Comparison of ENCODE assay signal across 21 mouse cellular contexts in genomic region chr7:66142514-66142913, GRCm38 (mm10). TPM values are rescaled to one million over a fixed set of nuclear protein-coding genes. Genes with fewer than 3 reads are reported as not detected.
DNase-seq lines count a peak whose midpoint lies in the region; ATAC-seq and TF ChIP-seq lines count a peak whose summit lies in the region.
"Had no signal": no experiment of that assay in that cellular context is flagged by ENCODE, and none has a peak within 500 bp of the region (broad histone marks: within the 10 kb centered on the region; RNA-seq: fewer than 3 reads in every experiment).

No protein-coding gene starts in this region.

- no peak for TF ChIP-seq CTCF in hindbrain, postnatal 0 days (IDR thresholded peaks at IDR 0.05; ENCODE audit: low read depth)

- no peaks in the 10 kb centered on the region for H3K27me3 ChIP-seq in hindbrain, embryonic 13.5 days
- H3K27me3 ChIP-seq in hindbrain, embryonic 12.5 days, result no peaks in the 10 kb centered on the region
- H3K27me3 ChIP-seq in hindbrain, embryonic 16.5 days (replicated peaks; ENCODE audit: control insufficient read depth, insufficient read depth, low read length), result no peaks in the 10 kb centered on the region
- H3K27me3 ChIP-seq in hindbrain, postnatal 0 days (ENCODE audit: insufficient read depth, low read length), result no peaks in the 10 kb centered on the region
- H3K27me3 ChIP-seq in midbrain, embryonic 16.5 days (ENCODE audit: control insufficient read depth, insufficient read depth, low read depth, low read length), result no peaks in the 10 kb centered on the region
- H3K27me3 ChIP-seq: embryonic facial prominence, embryonic 15.5 days; heart, embryonic 15.5 days; intestine, embryonic 15.5 days had no signal

- H3K9me3 ChIP-seq in hindbrain, embryonic 13.5 days, result no peaks in the 10 kb centered on the region
- no peaks in the 10 kb centered on the region for H3K9me3 ChIP-seq in hindbrain, embryonic 12.5 days (replicated peaks)
- H3K9me3 ChIP-seq in hindbrain, embryonic 16.5 days (ENCODE audit: control insufficient read depth, low read length), result no peaks in the 10 kb centered on the region
- no peaks in the 10 kb centered on the region for H3K9me3 ChIP-seq in hindbrain, postnatal 0 days (ENCODE audit: low read length)
- no peaks in the 10 kb centered on the region for H3K9me3 ChIP-seq in midbrain, embryonic 16.5 days (replicated peaks; ENCODE audit: control insufficient read depth, low read length, poor library complexity, severe bottlenecking)
- H3K9me3 ChIP-seq: embryonic facial prominence, embryonic 15.5 days; heart, embryonic 15.5 days; intestine, embryonic 15.5 days had no signal

- H3K4me2 ChIP-seq in hindbrain, embryonic 13.5 days, result no peak overlapping the region
- no peak overlapping the region for H3K4me2 ChIP-seq in hindbrain, embryonic 12.5 days (replicated peaks)
- no peak overlapping the region for H3K4me2 ChIP-seq in hindbrain, embryonic 16.5 days (ENCODE audit: low read length)
- H3K4me2 ChIP-seq in hindbrain, postnatal 0 days (ENCODE audit: low read depth, low read length), result no peak overlapping the region
- no peak overlapping the region for H3K4me2 ChIP-seq in midbrain, embryonic 16.5 days (ENCODE audit: low read length)
- H3K4me2 ChIP-seq: embryonic facial prominence, embryonic 15.5 days; heart, embryonic 11.5 days; heart, embryonic 15.5 days; intestine, embryonic 15.5 days had no signal

- H3K4me3 ChIP-seq in hindbrain, embryonic 13.5 days, result no peak overlapping the region
- H3K4me3 ChIP-seq in hindbrain, embryonic 12.5 days, result no peak overlapping the region
- no peak overlapping the region for H3K4me3 ChIP-seq in hindbrain, embryonic 16.5 days (ENCODE audit: low read length)
- H3K4me3 ChIP-seq in hindbrain, postnatal 0 days (ENCODE audit: low read length), result no peak overlapping the region
- H3K4me3 ChIP-seq in midbrain, embryonic 16.5 days (ENCODE audit: low read depth, low read length), result no peak overlapping the region
- H3K4me3 ChIP-seq: embryonic facial prominence, embryonic 15.5 days; erythroblast, embryonic 14.5 days; gastrocnemius, adult 2 months; heart, embryonic 15.5 days; intestine, embryonic 15.5 days had no signal

- WGBS in hindbrain, embryonic 13.5 days, result 82% methylated on average over 7 of the region's 7 CpGs
- WGBS in hindbrain, embryonic 12.5 days, result 85% methylated on average over 7 of the region's 7 CpGs
- WGBS in hindbrain, embryonic 16.5 days, result 74% methylated on average over 7 of the region's 7 CpGs
- 67% methylated on average over 7 of the region's 7 CpGs for WGBS in hindbrain, postnatal 0 days
- WGBS in midbrain, embryonic 16.5 days, result 55% methylated on average over 7 of the region's 7 CpGs

- H3K4me1 ChIP-seq in hindbrain, embryonic 13.5 days (replicated peaks), result peaks cover 42% of the 10 kb centered on the region
- peaks cover 12% of the 10 kb centered on the region for H3K4me1 ChIP-seq in hindbrain, embryonic 12.5 days
- peaks cover 22% of the 10 kb centered on the region for H3K4me1 ChIP-seq in hindbrain, embryonic 16.5 days (ENCODE audit: control insufficient read depth, insufficient read depth, low read depth, low read length)
- H3K4me1 ChIP-seq in hindbrain, postnatal 0 days (ENCODE audit: insufficient read depth, low read length), result peaks cover 23% of the 10 kb centered on the region
- H3K4me1 ChIP-seq in midbrain, embryonic 16.5 days (ENCODE audit: control insufficient read depth, insufficient read depth, low read length), result peaks cover 41% of the 10 kb centered on the region

- peak overlapping the region; percentile 55; the same call in 1 of the 2 replicates for H3K27ac ChIP-seq in hindbrain, embryonic 13.5 days
- no peak overlapping the region for H3K27ac ChIP-seq in hindbrain, embryonic 12.5 days
- H3K27ac ChIP-seq in hindbrain, embryonic 16.5 days (ENCODE audit: low read depth, low read length), result no peak overlapping the region
- H3K27ac ChIP-seq in hindbrain, postnatal 0 days, result no peak overlapping the region
- H3K27ac ChIP-seq in midbrain, embryonic 16.5 days (ENCODE audit: low read length), result peak overlapping the region; percentile 55
- H3K27ac ChIP-seq: embryonic facial prominence, embryonic 15.5 days; gastrocnemius, adult 2 months; heart, embryonic 15.5 days; intestine, embryonic 15.5 days had no signal

- ATAC-seq in hindbrain, embryonic 13.5 days (ENCODE audit: low FRiP score), result no peak
- no peak for ATAC-seq in hindbrain, embryonic 12.5 days (ENCODE audit: low FRiP score)
- ATAC-seq in hindbrain, embryonic 16.5 days, result peak; percentile 34; the same call in 1 of the 2 replicates
- peak; percentile 63; the same call in 1 of the 2 replicates for ATAC-seq in hindbrain, postnatal 0 days
- ATAC-seq in midbrain, embryonic 16.5 days, result peak; percentile 66; the same call in 1 of the 2 replicates
- ATAC-seq: forebrain, embryonic 16.5 days; intestine, embryonic 15.5 days had no signal

- H3K36me3 ChIP-seq in hindbrain, embryonic 13.5 days, result no peaks in the 10 kb centered on the region
- H3K36me3 ChIP-seq in hindbrain, embryonic 12.5 days, result no peaks in the 10 kb centered on the region
- H3K36me3 ChIP-seq in hindbrain, embryonic 16.5 days (ENCODE audit: control insufficient read depth, insufficient read depth, low read length), result no peaks in the 10 kb centered on the region
- H3K36me3 ChIP-seq in hindbrain, postnatal 0 days (ENCODE audit: insufficient read depth, low read length), result no peaks in the 10 kb centered on the region
- no peaks in the 10 kb centered on the region for H3K36me3 ChIP-seq in midbrain, embryonic 16.5 days (ENCODE audit: control insufficient read depth, insufficient read depth, low read length)
- H3K36me3 ChIP-seq: embryonic facial prominence, embryonic 15.5 days; heart, embryonic 15.5 days; intestine, embryonic 15.5 days had no signal

- DNase-seq in hindbrain, postnatal 0 days (ENCODE audit: low spot score), result peak; percentile 22
- no peak for DNase-seq in retina, postnatal 1 day
- DNase-seq in cerebellum, adult 11 months, result no peak
- DNase-seq: adrenal gland, adult 2 months; adrenal gland, postnatal 25 days; cerebellum, adult 2 months; cerebellum, postnatal 14 days; embryo, embryonic 11 days; gastrocnemius, adult 2 months; gastrocnemius, postnatal 25 days; kidney, adult 18-20 months had no signal

- H3K9ac ChIP-seq in hindbrain, embryonic 13.5 days, result no peak overlapping the region; the same call in 1 of the 2 replicates
- H3K9ac ChIP-seq in hindbrain, embryonic 12.5 days, result no peak overlapping the region
- no peak overlapping the region for H3K9ac ChIP-seq in hindbrain, embryonic 16.5 days (ENCODE audit: low read depth, low read length)
- no peak overlapping the region for H3K9ac ChIP-seq in hindbrain, postnatal 0 days (replicated peaks; ENCODE audit: low read length)
- no peak overlapping the region for H3K9ac ChIP-seq in midbrain, embryonic 16.5 days (ENCODE audit: low read depth, low read length)
- H3K9ac ChIP-seq: embryonic facial prominence, embryonic 15.5 days; heart, embryonic 15.5 days; intestine, embryonic 15.5 days had no signal

RNA-seq across cellular contexts. Expression of gene Chsy1, which starts 33.2 kb away (rescaled TPM):
- polyA plus RNA-seq in hindbrain, embryonic 13.5 days (2015; fragmentation: Nextera tagmentation; extraction: Ambion mirVana), result 12.5 and 13.1 TPM in 2 replicates
- polyA plus RNA-seq in hindbrain, embryonic 12.5 days (2016; fragmentation: Nextera tagmentation; extraction: Ambion mirVana), result 15.6 and 16.1 TPM in 2 replicates
- 8.7 and 10.0 TPM in 2 replicates for polyA plus RNA-seq in hindbrain, embryonic 16.5 days (2015; fragmentation: Nextera tagmentation; extraction: Ambion mirVana)
- total RNA-seq in hindbrain, postnatal 0 days (2014; rRNA removed), result 32.9 and 35.5 TPM in 2 replicates
- 7.9 and 8.4 TPM in 2 replicates for polyA plus RNA-seq in hindbrain, postnatal 0 days (2015; fragmentation: Nextera tagmentation; extraction: Ambion mirVana)
- polyA plus RNA-seq in midbrain, embryonic 16.5 days (2015; fragmentation: Nextera tagmentation; extraction: Ambion mirVana), result 8.8 and 9.9 TPM in 2 replicates

Comparison
In these comparisons a context has a peak if more than half of its experiments do, and no peak if none do; other contexts are left out.
1. ATAC-seq: peak in hindbrain, embryonic 16.5 days (single experiment), hindbrain, postnatal 0 days (single experiment) and midbrain, embryonic 16.5 days (single experiment); none in hindbrain, embryonic 13.5 days (single experiment) and hindbrain, embryonic 12.5 days (single experiment).
2. H3K27ac ChIP-seq: peak in hindbrain, embryonic 13.5 days (single experiment) and midbrain, embryonic 16.5 days (single experiment); none in hindbrain, embryonic 12.5 days (single experiment), hindbrain, embryonic 16.5 days (single experiment) and hindbrain, postnatal 0 days (single experiment).